Mouse (Mus musculus): Measurements from ENCODE around the gene Bcl11a. TPM values are rescaled to one million over a fixed set of nuclear protein-coding genes. Genes with fewer than 3 reads are reported as not detected.

Gene Bcl11a
- polyA plus RNA-seq, 1 experiment from 2014 or later = 71.9 TPM

DNA sequence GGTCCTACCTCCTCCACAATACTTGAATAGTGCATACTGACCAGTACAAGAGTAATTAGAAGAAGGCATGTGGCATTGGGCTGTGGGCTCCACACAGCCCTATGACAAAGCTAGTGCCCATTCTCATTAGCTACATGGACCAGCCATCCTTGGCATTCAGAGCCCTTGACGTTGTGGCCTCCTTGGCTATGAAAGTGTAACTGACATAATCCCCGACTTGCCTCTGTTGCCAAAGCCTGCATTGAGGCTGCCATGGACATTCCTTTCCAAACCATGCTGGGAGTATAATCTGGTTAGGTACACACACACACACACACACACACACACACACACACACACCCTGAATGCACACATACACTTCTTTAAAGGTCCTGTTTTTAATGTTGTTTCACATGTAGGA, 81.8 kb downstream of the Bcl11a start:
- Histone ChIP-seq H3K27ac (replicated peaks; ENCODE audit: low read depth, low read length) (no peak overlapping the region), H3K9ac (replicated peaks; ENCODE audit: low read length) (no peak overlapping the region), H3K4me1 (ENCODE audit: control insufficient read depth, insufficient read depth, low read length) (no peaks in the 10 kb centered on the region), H3K4me3 (ENCODE audit: low read depth, low read length) (no peak overlapping the region), H3K9me3 (replicated peaks; ENCODE audit: control insufficient read depth, low read length) (no peaks in the 10 kb centered on the region), H3K36me3 (replicated peaks; ENCODE audit: control insufficient read depth, insufficient read depth, low read depth, low read length) (peaks cover 8% of the 10 kb centered on the region), H3K4me2 (ENCODE audit: low read depth, low read length) (no peak overlapping the region), H3K27me3 (ENCODE audit: control insufficient read depth, insufficient read depth, low read length) (no peaks in the 10 kb centered on the region)
- ATAC-seq (replicated peaks; ENCODE audit: insufficient number of reproducible peaks, low FRiP score, low TSS enrichment, low read depth) (no peak), DNase-seq (ENCODE audit: low spot score) (no peak)
- 85% methylated on average over 2 of the region's 2 CpGs for WGBS

DNA sequence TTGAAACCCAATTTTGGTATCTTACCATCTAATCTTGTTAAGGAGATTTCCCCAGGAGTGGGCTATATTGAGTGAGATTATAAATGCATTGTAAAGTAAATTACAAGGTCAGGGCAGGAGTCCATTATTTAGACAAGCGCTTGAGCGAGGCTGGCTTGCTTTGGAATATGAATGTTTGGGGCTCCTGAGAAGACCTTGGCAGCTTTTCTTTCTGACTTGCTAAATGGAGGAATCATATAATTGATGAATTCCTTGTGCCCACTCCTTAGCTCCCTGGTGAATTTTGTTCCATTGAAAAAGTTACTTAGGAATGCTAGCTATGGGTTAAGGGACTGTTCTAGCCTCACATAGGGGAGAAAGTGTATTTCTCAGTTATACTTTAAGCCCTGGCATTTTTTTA, 83.6 kb downstream of the Bcl11a start:
- no peak overlapping the region for H3K4me2 ChIP-seq (ENCODE audit: low read depth, low read length)
- no peak overlapping the region for H3K4me3 ChIP-seq (ENCODE audit: low read depth, low read length)
- 83% methylated on average over 2 of the region's 2 CpGs for WGBS
- H3K9ac ChIP-seq (replicated peaks; ENCODE audit: low read length) = no peak overlapping the region
- H3K4me1 ChIP-seq (ENCODE audit: control insufficient read depth, insufficient read depth, low read length) = no peaks in the 10 kb centered on the region
- H3K27ac ChIP-seq (replicated peaks; ENCODE audit: low read depth, low read length) = no peak overlapping the region
- DNase-seq (ENCODE audit: low spot score) = no peak
- H3K27me3 ChIP-seq (ENCODE audit: control insufficient read depth, insufficient read depth, low read length) = no peaks in the 10 kb centered on the region
- peaks cover 8% of the 10 kb centered on the region for H3K36me3 ChIP-seq (replicated peaks; ENCODE audit: control insufficient read depth, insufficient read depth, low read depth, low read length)
- ATAC-seq (replicated peaks; ENCODE audit: insufficient number of reproducible peaks, low FRiP score, low TSS enrichment, low read depth) = no peak
- no peaks in the 10 kb centered on the region for H3K9me3 ChIP-seq (replicated peaks; ENCODE audit: control insufficient read depth, low read length)

DNA sequence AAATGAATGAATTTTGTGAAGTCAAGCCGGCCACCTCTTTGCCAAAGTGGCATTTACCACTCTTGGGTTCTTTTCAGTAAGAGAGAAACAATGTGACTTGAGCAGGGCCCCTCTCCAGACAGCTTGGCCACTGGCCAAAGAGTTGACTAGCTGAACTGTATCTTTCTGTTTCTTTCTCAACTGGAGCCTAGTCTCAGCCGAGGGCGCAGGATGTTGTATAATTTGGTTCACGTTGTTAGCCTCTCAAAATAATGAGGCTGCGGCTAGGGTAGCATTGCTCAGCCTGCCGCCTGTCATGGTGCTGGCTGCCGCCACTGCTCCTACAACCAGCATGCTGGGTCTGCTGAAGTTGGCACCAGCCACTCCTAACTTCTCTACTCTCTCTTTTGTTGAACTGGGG, 84.2 kb downstream of the Bcl11a start:
- no peak overlapping the region for H3K27ac ChIP-seq (replicated peaks; ENCODE audit: low read depth, low read length)
- no peak overlapping the region for H3K4me2 ChIP-seq (ENCODE audit: low read depth, low read length)
- H3K9me3 ChIP-seq (replicated peaks; ENCODE audit: control insufficient read depth, low read length) = no peaks in the 10 kb centered on the region
- 76% methylated on average over 7 of the region's 7 CpGs for whole genome bisulfite sequencing
- H3K36me3 ChIP-seq (replicated peaks; ENCODE audit: control insufficient read depth, insufficient read depth, low read depth, low read length) = peaks cover 8% of the 10 kb centered on the region
- no peak for DNase-seq (ENCODE audit: low spot score)
- ATAC-seq (replicated peaks; ENCODE audit: insufficient number of reproducible peaks, low FRiP score, low TSS enrichment, low read depth) = no peak
- no peaks in the 10 kb centered on the region for H3K4me1 ChIP-seq (ENCODE audit: control insufficient read depth, insufficient read depth, low read length)
- no peak overlapping the region for H3K9ac ChIP-seq (replicated peaks; ENCODE audit: low read length)
- H3K4me3 ChIP-seq (ENCODE audit: low read depth, low read length) = no peak overlapping the region
- H3K27me3 ChIP-seq (ENCODE audit: control insufficient read depth, insufficient read depth, low read length) = no peaks in the 10 kb centered on the region

DNA sequence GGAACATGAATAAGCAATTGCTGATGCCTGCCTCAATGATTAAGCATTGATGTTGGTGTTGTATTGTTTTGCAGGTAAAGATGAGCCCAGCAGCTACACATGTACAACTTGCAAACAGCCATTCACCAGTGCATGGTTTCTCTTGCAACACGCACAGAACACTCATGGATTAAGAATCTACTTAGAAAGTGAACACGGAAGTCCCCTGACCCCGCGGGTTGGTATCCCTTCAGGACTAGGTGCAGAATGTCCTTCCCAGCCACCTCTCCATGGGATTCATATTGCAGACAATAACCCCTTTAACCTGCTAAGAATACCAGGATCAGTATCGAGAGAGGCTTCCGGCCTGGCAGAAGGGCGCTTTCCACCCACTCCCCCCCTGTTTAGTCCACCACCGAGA, 85.2 kb downstream of the Bcl11a start:
- DNase-seq (ENCODE audit: low spot score) (no peak), ATAC-seq (replicated peaks; ENCODE audit: insufficient number of reproducible peaks, low FRiP score, low TSS enrichment, low read depth) (no peak)
- Histone ChIP-seq H3K27ac (replicated peaks; ENCODE audit: low read depth, low read length) (no peak overlapping the region), H3K4me3 (ENCODE audit: low read depth, low read length) (no peak overlapping the region), H3K4me1 (ENCODE audit: control insufficient read depth, insufficient read depth, low read length) (no peaks in the 10 kb centered on the region), H3K9ac (replicated peaks; ENCODE audit: low read length) (no peak overlapping the region), H3K4me2 (ENCODE audit: low read depth, low read length) (no peak overlapping the region), H3K36me3 (replicated peaks; ENCODE audit: control insufficient read depth, insufficient read depth, low read depth, low read length) (peaks cover 8% of the 10 kb centered on the region), H3K9me3 (replicated peaks; ENCODE audit: control insufficient read depth, low read length) (no peaks in the 10 kb centered on the region), H3K27me3 (ENCODE audit: control insufficient read depth, insufficient read depth, low read length) (no peaks in the 10 kb centered on the region)
- 98% methylated on average over 8 of the region's 8 CpGs for WGBS

DNA sequence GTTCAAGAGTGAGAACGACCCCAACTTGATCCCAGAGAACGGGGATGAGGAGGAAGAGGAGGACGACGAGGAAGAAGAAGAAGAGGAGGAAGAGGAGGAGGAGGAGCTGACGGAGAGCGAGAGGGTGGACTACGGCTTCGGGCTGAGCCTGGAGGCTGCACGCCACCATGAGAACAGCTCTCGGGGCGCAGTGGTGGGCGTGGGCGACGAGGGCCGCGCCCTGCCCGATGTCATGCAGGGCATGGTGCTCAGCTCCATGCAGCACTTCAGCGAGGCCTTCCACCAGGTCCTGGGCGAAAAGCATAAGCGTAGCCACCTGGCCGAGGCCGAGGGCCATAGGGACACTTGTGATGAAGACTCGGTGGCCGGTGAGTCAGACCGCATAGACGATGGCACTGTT, 86.2 kb downstream of the Bcl11a start:
- no peaks in the 10 kb centered on the region for H3K27me3 ChIP-seq (ENCODE audit: control insufficient read depth, insufficient read depth, low read length)
- H3K4me3 ChIP-seq (ENCODE audit: low read depth, low read length) = no peak overlapping the region
- ATAC-seq (replicated peaks; ENCODE audit: insufficient number of reproducible peaks, low FRiP score, low TSS enrichment, low read depth) (no peak), DNase-seq (ENCODE audit: low spot score) (no peak)
- peaks cover 8% of the 10 kb centered on the region for H3K36me3 ChIP-seq (replicated peaks; ENCODE audit: control insufficient read depth, insufficient read depth, low read depth, low read length)
- WGBS = 95% methylated on average over 24 of the region's 26 CpGs
- H3K9me3 ChIP-seq (replicated peaks; ENCODE audit: control insufficient read depth, low read length) = no peaks in the 10 kb centered on the region
- no peaks in the 10 kb centered on the region for H3K4me1 ChIP-seq (ENCODE audit: control insufficient read depth, insufficient read depth, low read length)
- H3K27ac ChIP-seq (replicated peaks; ENCODE audit: low read depth, low read length) = no peak overlapping the region
- H3K9ac ChIP-seq (replicated peaks; ENCODE audit: low read length) = no peak overlapping the region
- H3K4me2 ChIP-seq (ENCODE audit: low read depth, low read length) = no peak overlapping the region

DNA sequence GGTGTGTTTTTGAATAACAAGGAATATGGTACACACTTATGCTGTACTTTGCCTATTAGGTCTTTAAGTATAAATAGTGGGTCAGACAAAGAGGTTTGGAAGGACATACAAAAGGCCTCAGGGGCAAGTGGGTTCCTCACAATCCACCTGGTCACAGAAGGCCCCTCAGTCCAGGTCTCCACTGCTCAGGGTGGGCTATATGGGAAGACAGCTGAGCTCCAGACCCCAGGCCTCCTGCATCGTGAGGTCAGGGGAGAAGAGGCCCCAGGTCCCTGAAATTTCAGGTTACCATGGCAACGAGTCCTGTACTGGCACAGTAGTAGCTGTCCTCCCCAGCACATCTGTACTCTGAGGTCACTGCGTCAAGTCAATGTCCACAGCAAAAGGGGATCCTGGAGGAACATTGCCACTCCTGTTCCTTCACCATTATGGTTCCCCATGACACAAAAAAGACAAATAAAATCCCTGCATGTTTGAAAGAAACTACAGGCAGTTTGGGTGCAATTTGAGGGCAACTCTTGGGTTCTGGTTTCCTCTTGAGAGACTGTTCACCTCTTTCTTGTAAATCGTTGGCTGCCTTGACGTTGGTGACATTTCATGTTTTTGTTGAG, 93.9 kb downstream of the Bcl11a start:
- Histone ChIP-seq H3K27ac (replicated peaks; ENCODE audit: low read depth, low read length) (no peak overlapping the region), H3K36me3 (replicated peaks; ENCODE audit: control insufficient read depth, insufficient read depth, low read depth, low read length) (no peaks in the 10 kb centered on the region), H3K9ac (replicated peaks; ENCODE audit: low read length) (no peak overlapping the region), H3K4me1 (ENCODE audit: control insufficient read depth, insufficient read depth, low read length) (no peaks in the 10 kb centered on the region), H3K27me3 (ENCODE audit: control insufficient read depth, insufficient read depth, low read length) (no peaks in the 10 kb centered on the region), H3K9me3 (replicated peaks; ENCODE audit: control insufficient read depth, low read length) (no peaks in the 10 kb centered on the region), H3K4me3 (ENCODE audit: low read depth, low read length) (no peak overlapping the region), H3K4me2 (ENCODE audit: low read depth, low read length) (no peak overlapping the region)
- 78% methylated on average over 5 of the region's 5 CpGs for WGBS
- DNase-seq (ENCODE audit: low spot score) = no peak
- ATAC-seq (replicated peaks; ENCODE audit: insufficient number of reproducible peaks, low FRiP score, low TSS enrichment, low read depth) = no peak

DNA sequence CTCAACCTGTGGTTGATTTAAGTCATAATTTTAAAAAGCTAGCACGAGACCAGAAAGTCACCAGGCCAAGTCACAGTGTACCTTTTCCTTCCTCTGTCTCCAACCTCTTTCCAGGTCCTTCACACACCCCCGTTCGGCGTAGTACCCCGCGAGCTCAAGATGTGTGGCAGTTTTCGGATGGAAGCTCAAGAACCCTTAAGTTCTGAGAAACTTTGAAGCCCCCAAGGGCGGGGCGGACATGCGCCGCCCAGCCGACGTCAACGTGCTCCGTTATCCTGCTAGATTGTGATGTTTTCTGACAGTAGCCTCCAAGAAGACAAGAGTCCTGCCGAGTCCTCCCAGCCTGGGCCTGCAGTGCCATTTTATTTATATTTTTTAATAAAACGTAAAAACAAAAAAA, 94.7 kb downstream of the Bcl11a start:
- Histone ChIP-seq H3K27me3 (ENCODE audit: control insufficient read depth, insufficient read depth, low read length) (no peaks in the 10 kb centered on the region), H3K9me3 (replicated peaks; ENCODE audit: control insufficient read depth, low read length) (no peaks in the 10 kb centered on the region), H3K4me2 (ENCODE audit: low read depth, low read length) (no peak overlapping the region), H3K9ac (replicated peaks; ENCODE audit: low read length) (no peak overlapping the region), H3K4me3 (ENCODE audit: low read depth, low read length) (no peak overlapping the region), H3K4me1 (ENCODE audit: control insufficient read depth, insufficient read depth, low read length) (no peaks in the 10 kb centered on the region), H3K36me3 (replicated peaks; ENCODE audit: control insufficient read depth, insufficient read depth, low read depth, low read length) (no peaks in the 10 kb centered on the region), H3K27ac (replicated peaks; ENCODE audit: low read depth, low read length) (no peak overlapping the region)
- no peak for ATAC-seq (replicated peaks; ENCODE audit: insufficient number of reproducible peaks, low FRiP score, low TSS enrichment, low read depth)
- 93% methylated on average over 17 of the region's 17 CpGs for WGBS
- DNase-seq (ENCODE audit: low spot score) = no peak

DNA sequence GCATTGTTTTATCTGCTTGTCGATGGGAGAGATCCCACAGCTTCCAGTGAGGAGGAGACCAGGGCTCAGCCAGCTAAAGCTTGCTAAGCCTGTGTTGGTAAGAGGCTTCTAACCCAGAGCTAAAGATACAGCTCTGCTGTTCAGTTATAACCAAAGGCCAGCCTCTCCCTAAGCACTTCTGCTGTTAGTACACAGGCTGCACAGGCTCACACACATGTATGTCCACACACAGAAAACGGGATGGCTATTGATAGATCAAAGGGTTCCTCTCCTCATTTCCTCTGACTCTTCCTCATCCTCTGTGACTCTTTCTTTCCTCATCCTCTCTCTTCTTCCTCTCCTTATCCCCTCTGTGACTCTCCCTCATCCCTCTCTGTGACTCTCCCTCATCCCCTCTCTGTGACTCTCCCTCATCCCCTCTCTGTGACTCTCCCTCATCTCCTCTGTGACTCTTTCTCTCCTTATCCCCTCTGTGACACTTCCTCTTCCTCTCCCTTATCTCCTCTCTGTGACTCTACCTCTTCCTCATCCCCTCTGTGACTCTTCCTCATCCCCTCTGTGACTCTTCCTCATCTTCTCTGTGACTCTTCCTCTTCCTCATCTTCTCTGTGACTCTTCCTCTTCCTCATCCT, 96.4 kb downstream of the Bcl11a start:
- ATAC-seq (replicated peaks; ENCODE audit: insufficient number of reproducible peaks, low FRiP score, low TSS enrichment, low read depth) (no peak), DNase-seq (ENCODE audit: low spot score) (no peak)
- WGBS = 94% methylated on average over 2 of the region's 2 CpGs
- H3K36me3 ChIP-seq (replicated peaks; ENCODE audit: control insufficient read depth, insufficient read depth, low read depth, low read length) = no peaks in the 10 kb centered on the region
- no peak overlapping the region for H3K4me3 ChIP-seq (ENCODE audit: low read depth, low read length)
- no peak overlapping the region for H3K4me2 ChIP-seq (ENCODE audit: low read depth, low read length)
- no peak overlapping the region for H3K27ac ChIP-seq (replicated peaks; ENCODE audit: low read depth, low read length)
- no peak overlapping the region for H3K9ac ChIP-seq (replicated peaks; ENCODE audit: low read length)
- no peaks in the 10 kb centered on the region for H3K27me3 ChIP-seq (ENCODE audit: control insufficient read depth, insufficient read depth, low read length)
- no peaks in the 10 kb centered on the region for H3K9me3 ChIP-seq (replicated peaks; ENCODE audit: control insufficient read depth, low read length)
- H3K4me1 ChIP-seq (ENCODE audit: control insufficient read depth, insufficient read depth, low read length) = no peaks in the 10 kb centered on the region
